Mouse (Mus musculus): Measurements from ENCODE around the gene Nrde2. TPM values are rescaled to one million over a fixed set of nuclear protein-coding genes. Genes with fewer than 3 reads are reported as not detected.
A peak's percentile ranks its signal among the peaks of the same experiment; 100 is the strongest.

Gene Nrde2
- polyA plus RNA-seq, 1 experiment = 8.1 TPM

- H3K4me3 ChIP-seq (ENCODE audit: control insufficient read depth, low read depth, low read length) = peak overlapping the region; percentile 93
- TF ChIP-seq POLR2A (IDR thresholded peaks at IDR 0.05; ENCODE audit: control insufficient read depth, low read depth, low read length) = peak; percentile 82; the same call in 1 of the 2 replicates
- TF ChIP-seq CTCF (IDR thresholded peaks at IDR 0.05; ENCODE audit: control insufficient read depth, insufficient read depth, insufficient replicate concordance, low read depth, low read length) = no peak
These were observed 21.3 kb upstream of the Nrde2 start for GRCm38 (mm10) chr12:100180802-100181201.

GRCm38 (mm10) chr12:100178898-100179440 is 19.5 kb upstream of the Nrde2 start:
- Histone ChIP-seq H3K27me3 (ENCODE audit: control insufficient read depth, insufficient read depth, low read length) (no peaks in the 10 kb centered on the region), H3K4me1 (ENCODE audit: control insufficient read depth, insufficient read depth, low read length) (no peaks in the 10 kb centered on the region; the same call in 1 of the 2 replicates), H3K27ac (ENCODE audit: control insufficient read depth, insufficient read depth, low read depth, low read length) (no peak overlapping the region), H3K4me3 (ENCODE audit: control insufficient read depth, low read depth, low read length) (peak overlapping the region; percentile 54), H3K36me3 (ENCODE audit: control insufficient read depth, insufficient read depth, low read length) (no peaks in the 10 kb centered on the region)
- TF ChIP-seq POLR2A (IDR thresholded peaks at IDR 0.05; ENCODE audit: control insufficient read depth, low read depth, low read length) = no peak
- TF ChIP-seq CTCF (IDR thresholded peaks at IDR 0.05; ENCODE audit: control insufficient read depth, insufficient read depth, insufficient replicate concordance, low read depth, low read length) = no peak

More at GRCm38 (mm10) chr12:100180802-100181201, 21.3 kb upstream of the Nrde2 start:
- peak overlapping the region; percentile 68 for H3K27ac ChIP-seq (ENCODE audit: control insufficient read depth, insufficient read depth, low read depth, low read length)
- no peaks in the 10 kb centered on the region for H3K36me3 ChIP-seq (ENCODE audit: control insufficient read depth, insufficient read depth, low read length)
- no peaks in the 10 kb centered on the region for H3K27me3 ChIP-seq (ENCODE audit: control insufficient read depth, insufficient read depth, low read length)
- no peaks in the 10 kb centered on the region; the same call in 1 of the 2 replicates for H3K4me1 ChIP-seq (ENCODE audit: control insufficient read depth, insufficient read depth, low read length)

- Histone ChIP-seq H3K27ac (ENCODE audit: control insufficient read depth, insufficient read depth, low read depth, low read length) (no peak overlapping the region), H3K27me3 (ENCODE audit: control insufficient read depth, insufficient read depth, low read length) (no peaks in the 10 kb centered on the region), H3K4me3 (ENCODE audit: control insufficient read depth, low read depth, low read length) (no peak overlapping the region), H3K36me3 (ENCODE audit: control insufficient read depth, insufficient read depth, low read length) (no peaks in the 10 kb centered on the region), H3K4me1 (ENCODE audit: control insufficient read depth, insufficient read depth, low read length) (no peaks in the 10 kb centered on the region; the same call in 1 of the 2 replicates)
- no peak for TF ChIP-seq CTCF (IDR thresholded peaks at IDR 0.05; ENCODE audit: control insufficient read depth, insufficient read depth, insufficient replicate concordance, low read depth, low read length)
- TF ChIP-seq POLR2A (IDR thresholded peaks at IDR 0.05; ENCODE audit: control insufficient read depth, low read depth, low read length) = no peak
These were observed 17.1 kb upstream of the Nrde2 start for GRCm38 (mm10) chr12:100176469-100177056.

- TF ChIP-seq CTCF (IDR thresholded peaks at IDR 0.05; ENCODE audit: control insufficient read depth, insufficient read depth, insufficient replicate concordance, low read depth, low read length) (no peak), POLR2A (IDR thresholded peaks at IDR 0.05; ENCODE audit: control insufficient read depth, low read depth, low read length) (no peak)
- Histone ChIP-seq H3K27me3 (ENCODE audit: control insufficient read depth, insufficient read depth, low read length) (no peaks in the 10 kb centered on the region), H3K27ac (ENCODE audit: control insufficient read depth, insufficient read depth, low read depth, low read length) (no peak overlapping the region), H3K4me1 (ENCODE audit: control insufficient read depth, insufficient read depth, low read length) (peaks cover 11% of the 10 kb centered on the region), H3K4me3 (ENCODE audit: control insufficient read depth, low read depth, low read length) (no peak overlapping the region), H3K36me3 (ENCODE audit: control insufficient read depth, insufficient read depth, low read length) (no peaks in the 10 kb centered on the region)
These were observed 13.0 kb upstream of the Nrde2 start for GRCm38 (mm10) chr12:100172481-100172880.

GRCm38 (mm10) chr12:100167931-100168871 is 8.7 kb upstream of the Nrde2 start:
- no peaks in the 10 kb centered on the region for H3K27me3 ChIP-seq (ENCODE audit: control insufficient read depth, insufficient read depth, low read length)
- peaks cover 11% of the 10 kb centered on the region for H3K4me1 ChIP-seq (ENCODE audit: control insufficient read depth, insufficient read depth, low read length)

GRCm38 (mm10) chr12:100167502-100167901 is 8.0 kb upstream of the Nrde2 start:
- H3K27me3 ChIP-seq (ENCODE audit: control insufficient read depth, insufficient read depth, low read length) = no peaks in the 10 kb centered on the region
- peak overlapping the region; percentile 54 for H3K27ac ChIP-seq (ENCODE audit: control insufficient read depth, insufficient read depth, low read depth, low read length)
- no peaks in the 10 kb centered on the region for H3K36me3 ChIP-seq (ENCODE audit: control insufficient read depth, insufficient read depth, low read length)
- H3K4me3 ChIP-seq (ENCODE audit: control insufficient read depth, low read depth, low read length) = no peak overlapping the region
- no peak for TF ChIP-seq POLR2A (IDR thresholded peaks at IDR 0.05; ENCODE audit: control insufficient read depth, low read depth, low read length)
- no peak for TF ChIP-seq CTCF (IDR thresholded peaks at IDR 0.05; ENCODE audit: control insufficient read depth, insufficient read depth, insufficient replicate concordance, low read depth, low read length)
- H3K4me1 ChIP-seq (ENCODE audit: control insufficient read depth, insufficient read depth, low read length) = peaks cover 11% of the 10 kb centered on the region

More at GRCm38 (mm10) chr12:100167931-100168871, 8.7 kb upstream of the Nrde2 start:
- Histone ChIP-seq H3K4me3 (ENCODE audit: control insufficient read depth, low read depth, low read length) (peak overlapping the region; percentile 36), H3K36me3 (ENCODE audit: control insufficient read depth, insufficient read depth, low read length) (no peaks in the 10 kb centered on the region), H3K27ac (ENCODE audit: control insufficient read depth, insufficient read depth, low read depth, low read length) (peak overlapping the region; percentile 54)
- TF ChIP-seq CTCF (IDR thresholded peaks at IDR 0.05; ENCODE audit: control insufficient read depth, insufficient read depth, insufficient replicate concordance, low read depth, low read length) (no peak), POLR2A (IDR thresholded peaks at IDR 0.05; ENCODE audit: control insufficient read depth, low read depth, low read length) (no peak; the same call in 1 of the 2 replicates)

- no peaks in the 10 kb centered on the region for H3K36me3 ChIP-seq (ENCODE audit: control insufficient read depth, insufficient read depth, low read length)
- H3K4me1 ChIP-seq (ENCODE audit: control insufficient read depth, insufficient read depth, low read length) = peaks cover 11% of the 10 kb centered on the region
- TF ChIP-seq CTCF (IDR thresholded peaks at IDR 0.05; ENCODE audit: control insufficient read depth, insufficient read depth, insufficient replicate concordance, low read depth, low read length) (no peak), POLR2A (IDR thresholded peaks at IDR 0.05; ENCODE audit: control insufficient read depth, low read depth, low read length) (no peak)
- no peak overlapping the region for H3K4me3 ChIP-seq (ENCODE audit: control insufficient read depth, low read depth, low read length)
- H3K27me3 ChIP-seq (ENCODE audit: control insufficient read depth, insufficient read depth, low read length) = no peaks in the 10 kb centered on the region
- no peak overlapping the region for H3K27ac ChIP-seq (ENCODE audit: control insufficient read depth, insufficient read depth, low read depth, low read length)
These were observed 7.5 kb upstream of the Nrde2 start for GRCm38 (mm10) chr12:100166939-100167338.

All from testis, adult 2 months (tissue).